In the genomic region with DNA sequence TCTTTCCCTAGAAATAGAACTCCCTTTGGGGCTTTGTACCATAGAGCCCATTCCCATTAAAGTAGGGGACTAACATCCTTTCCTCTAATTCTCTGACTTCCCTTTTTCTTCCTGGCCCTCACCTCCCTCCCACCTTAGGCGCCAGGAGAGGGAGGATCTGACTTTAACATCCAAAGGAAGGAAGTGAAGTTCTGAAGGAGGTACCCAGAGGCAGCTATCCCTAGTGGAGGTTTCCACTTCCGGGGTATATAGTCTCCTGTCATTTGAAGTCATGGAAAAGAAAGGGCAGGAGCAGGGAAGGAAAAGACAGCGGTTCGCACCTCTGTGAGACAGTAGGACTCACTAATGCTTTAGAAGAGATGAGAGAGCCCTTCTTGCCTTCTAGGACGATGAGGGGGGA, we compare ENCODE assay signal across 9 mouse cellular contexts. TPM values are rescaled to one million over a fixed set of nuclear protein-coding genes. Genes with fewer than 3 reads are reported as not detected.
A peak's percentile ranks its signal among the peaks of the same experiment; 100 is the strongest.
DNase-seq lines count a peak whose midpoint lies in the region; ATAC-seq and TF ChIP-seq lines count a peak whose summit lies in the region.
"Had no signal": no experiment of that assay in that cellular context is flagged by ENCODE, and none has a peak within 500 bp of the region (broad histone marks: within the 10 kb centered on the region; RNA-seq: fewer than 3 reads in every experiment).

No protein-coding gene starts in this region.

- no peaks in the 10 kb centered on the region for H3K27me3 ChIP-seq in intestine, embryonic 16.5 days (replicated peaks; ENCODE audit: control insufficient read depth, insufficient read depth, low read length)
- no peaks in the 10 kb centered on the region for H3K27me3 ChIP-seq in intestine, postnatal 0 days (replicated peaks; ENCODE audit: control insufficient read depth, insufficient read depth, low read length)
- no peaks in the 10 kb centered on the region for H3K27me3 ChIP-seq in CH12.LX (replicated peaks)
- H3K27me3 ChIP-seq in forebrain, embryonic 15.5 days = no peaks in the 10 kb centered on the region

- intact Hi-C loops in left cerebral cortex, postnatal 4 days (cut with DNase I) = no loop called here

- dilution Hi-C loops in CH12.LX (cut with MboI; ENCODE audit: extremely low pct_ligation_motif_present, extremely low pct_unique_long_range_greater_than_20kb, low sequenced_read_pairs) = no loop called here

- H3K9me3 ChIP-seq in intestine, embryonic 16.5 days (ENCODE audit: control insufficient read depth, low read length) = no peaks in the 10 kb centered on the region
- no peaks in the 10 kb centered on the region for H3K9me3 ChIP-seq in intestine, postnatal 0 days (ENCODE audit: control insufficient read depth)
- H3K9me3 ChIP-seq in CH12.LX (replicated peaks; ENCODE audit: low read length) = no peaks in the 10 kb centered on the region
- H3K9me3 ChIP-seq in forebrain, embryonic 15.5 days = no peaks in the 10 kb centered on the region

- TF ChIP-seq CTCF in intestine, postnatal 0 days (IDR thresholded peaks at IDR 0.05; ENCODE audit: low read depth) = no peak
- no peak for TF ChIP-seq CTCF in CH12.LX (conservative IDR thresholded peaks at IDR 0.05 in 1 of 2, IDR thresholded peaks at IDR 0.05 in 1 of 2; ENCODE audit: low read depth in 2 of 2, low read length in 2 of 2)

- no peak for TF ChIP-seq POLR2A in CH12.LX (IDR thresholded peaks at IDR 0.05; ENCODE audit: low read depth, low read length)

- TF ChIP-seq EP300 in CH12.LX (IDR thresholded peaks at IDR 0.05; ENCODE audit: low read length) = no peak

- no peak for TF ChIP-seq RAD21 in CH12.LX (IDR thresholded peaks at IDR 0.05; ENCODE audit: low read depth, low read length)

- no peak overlapping the region for H3K9ac ChIP-seq in intestine, embryonic 16.5 days (ENCODE audit: low read depth, low read length)
- H3K9ac ChIP-seq in intestine, postnatal 0 days (ENCODE audit: low read depth, low read length) = no peak overlapping the region
- peak overlapping the region; percentile 25; the same call in 1 of the 2 replicates for H3K9ac ChIP-seq in CH12.LX (ENCODE audit: insufficient read depth, low read depth)
- 0 out of 2 replicates have a peak overlapping the region, but pooled peaks have one; percentile 26 for H3K9ac ChIP-seq in forebrain, embryonic 15.5 days (replicated peaks)

- H3K4me3 ChIP-seq in intestine, embryonic 16.5 days (ENCODE audit: low read length) = no peak overlapping the region
- no peak overlapping the region for H3K4me3 ChIP-seq in intestine, postnatal 0 days (ENCODE audit: low read depth, low read length)
- H3K4me3 ChIP-seq in CH12.LX (replicated peaks in 1 of 3; ENCODE audit: low read depth in 2 of 3, low read length in 2 of 3, poor library complexity in 1 of 3) (no peak overlapping the region), macrophage (ENCODE audit: inconsistent target) (no peak overlapping the region)
- no peak overlapping the region for H3K4me3 ChIP-seq in forebrain, embryonic 15.5 days

- peak; percentile 13; the same call in 1 of the 2 replicates for ATAC-seq in intestine, embryonic 16.5 days
- no peak for ATAC-seq in intestine, postnatal 0 days
- peak; percentile 29; the same call in 1 of the 2 replicates for ATAC-seq in forebrain, embryonic 15.5 days (replicated peaks)

- H3K27ac ChIP-seq in intestine, embryonic 16.5 days (ENCODE audit: low read length) = peak overlapping the region; percentile 23
- no peak overlapping the region for H3K27ac ChIP-seq in intestine, postnatal 0 days (ENCODE audit: low read depth, low read length)
- H3K27ac ChIP-seq in CH12.LX (ENCODE audit: insufficient read depth, low read depth) = no peak overlapping the region
- peak overlapping the region; percentile 35; the same call in 1 of the 2 replicates for H3K27ac ChIP-seq in forebrain, embryonic 15.5 days (replicated peaks)
- H3K27ac ChIP-seq in macrophage = peak overlapping the region; percentile 82

- no peaks in the 10 kb centered on the region for H3K36me3 ChIP-seq in intestine, embryonic 16.5 days (ENCODE audit: control insufficient read depth, insufficient read depth, low read length)
- H3K36me3 ChIP-seq in intestine, postnatal 0 days (ENCODE audit: control insufficient read depth, insufficient read depth) = no peaks in the 10 kb centered on the region
- H3K36me3 ChIP-seq in CH12.LX (replicated peaks in 1 of 2; ENCODE audit: control insufficient read depth in 1 of 2, insufficient read depth in 1 of 2, low read length in 1 of 2) = peaks cover 0 to 3% of the 10 kb centered on the region in 2 experiments
- no peaks in the 10 kb centered on the region for H3K36me3 ChIP-seq in forebrain, embryonic 15.5 days
- H3K36me3 ChIP-seq in macrophage (ENCODE audit: inconsistent target) = no peaks in the 10 kb centered on the region

- H3K4me2 ChIP-seq in intestine, embryonic 16.5 days (ENCODE audit: low read depth, low read length) = no peak overlapping the region
- H3K4me2 ChIP-seq in intestine, postnatal 0 days (replicated peaks; ENCODE audit: low read depth) = no peak overlapping the region; the same call in 1 of the 2 replicates
- H3K4me2 ChIP-seq in CH12.LX (ENCODE audit: insufficient read depth, low read depth, poor library complexity, severe bottlenecking) = peak overlapping the region; percentile 41; the same call in 1 of the 2 replicates
- no peak overlapping the region for H3K4me2 ChIP-seq in forebrain, embryonic 15.5 days (replicated peaks)

- H3K4me1 ChIP-seq in intestine, embryonic 16.5 days (ENCODE audit: control insufficient read depth, insufficient read depth, low read length) = peaks cover 9% of the 10 kb centered on the region
- H3K4me1 ChIP-seq in intestine, postnatal 0 days (replicated peaks; ENCODE audit: control insufficient read depth, insufficient read depth, low read length) = no peaks in the 10 kb centered on the region
- H3K4me1 ChIP-seq in CH12.LX (ENCODE audit: control insufficient read depth in 1 of 2, insufficient read depth in 2 of 2) = peaks cover 14 to 29% of the 10 kb centered on the region in 2 experiments
- H3K4me1 ChIP-seq in forebrain, embryonic 15.5 days = peaks cover 16% of the 10 kb centered on the region

- 46% methylated on average over 5 of the region's 5 CpGs for WGBS in intestine, embryonic 16.5 days
- WGBS in intestine, postnatal 0 days = 42% methylated on average over 5 of the region's 5 CpGs
- 36% methylated on average over 5 of the region's 5 CpGs for WGBS in forebrain, embryonic 15.5 days
- 36% methylated on average over 5 of the region's 5 CpGs for WGBS in macrophage (ENCODE audit: missing documents)

- DNase-seq in CH12.LX (ENCODE audit: extremely low read depth) = no peak
- DNase-seq in adrenal gland, postnatal 10 days = no peak
- DNase-seq in left cerebral cortex, postnatal 4 days = no peak
- no peak for DNase-seq in adrenal gland, adult 8-10 months

- H3K79me2 ChIP-seq in CH12.LX (replicated peaks; ENCODE audit: control insufficient read depth, extremely low read depth, insufficient read depth, poor library complexity, severe bottlenecking) (no peaks in the 10 kb centered on the region), macrophage (ENCODE audit: inconsistent target) (no peaks in the 10 kb centered on the region)

- in situ Hi-C loops in CH12.LX (cut with MboI; ENCODE audit: low pct_ligation_motif_present, low pct_unique_long_range_greater_than_20kb, low sequenced_read_pairs) = no loop called here

TF ChIP-seq in CH12.LX, 34 proteins besides CTCF, POLR2A, EP300 and RAD21:
- TF ChIP-seq UBTF (IDR thresholded peaks at IDR 0.05; ENCODE audit: low read depth, low read length) (no peak), MXI1 (IDR thresholded peaks at IDR 0.05; ENCODE audit: low read depth, low read length) (no peak), POLR2AphosphoS2 (IDR thresholded peaks at IDR 0.05; ENCODE audit: low read depth, low read length) (no peak), MAFK (IDR thresholded peaks at IDR 0.05; ENCODE audit: insufficient replicate concordance, low read length) (no peak), ZMIZ1 (IDR thresholded peaks at IDR 0.05; ENCODE audit: low read depth, low read length) (no peak), USF2 (conservative IDR thresholded peaks at IDR 0.05; ENCODE audit: low read depth, low read length) (no peak), SIN3A (IDR thresholded peaks at IDR 0.05; ENCODE audit: low read length) (no peak), RCOR1 (conservative IDR thresholded peaks at IDR 0.05; ENCODE audit: low read depth, low read length) (no peak)

RNA-seq across cellular contexts. Expression of a gene that starts 19.9 kb away (rescaled TPM):
- not detected in 2 replicates for polyA plus RNA-seq in intestine, embryonic 16.5 days (2015; fragmentation: Nextera tagmentation; extraction: Ambion mirVana)
- polyA plus RNA-seq in intestine, postnatal 0 days (2015; fragmentation: Nextera tagmentation; extraction: Ambion mirVana) = not detected in 2 replicates
- total RNA-seq in CH12.LX (2012; rRNA removed) = not detected in 2 replicates
- not detected in 2 replicates for total RNA-seq in CH12.LX (2014; rRNA removed)
- 0.42 TPM in 1 of 2 replicates, not detected in the other for polyA plus RNA-seq in CH12.LX (2012; ENCODE audit: insufficient read length, low read depth)
- polyA plus RNA-seq in forebrain, embryonic 15.5 days (2015; fragmentation: Nextera tagmentation; extraction: Ambion mirVana) = 0.17 TPM in 1 of 2 replicates, not detected in the other
- total RNA-seq in macrophage (2018; cell fraction: chromatin; rRNA removed) = not detected
- total RNA-seq in macrophage (2018; cell fraction: cytosol; rRNA removed) = not detected
- not detected for total RNA-seq in macrophage (2018; cell fraction: nucleus; rRNA removed)
- not detected in 3 replicates for polyA plus RNA-seq in macrophage (2018)
- total RNA-seq in adrenal gland, postnatal 10 days (2021) = not detected
- total RNA-seq in left cerebral cortex, postnatal 4 days (2021) = not detected
- not detected for total RNA-seq in adrenal gland, adult 8-10 months (2022)
- total RNA-seq: layer of hippocampus, postnatal 14 days had no signal

RNA-seq across cellular contexts. Expression of a gene that starts 30.4 kb away (rescaled TPM):
- 35.3 and 35.8 TPM in 2 replicates for polyA plus RNA-seq in intestine, embryonic 16.5 days (2015; fragmentation: Nextera tagmentation; extraction: Ambion mirVana)
- polyA plus RNA-seq in intestine, postnatal 0 days (2015; fragmentation: Nextera tagmentation; extraction: Ambion mirVana) = 35.0 and 36.6 TPM in 2 replicates
- total RNA-seq in CH12.LX (2012; rRNA removed) = 11.6 and 11.7 TPM in 2 replicates
- 15.8 and 17.4 TPM in 2 replicates for total RNA-seq in CH12.LX (2014; rRNA removed)
- polyA plus RNA-seq in CH12.LX (2012; ENCODE audit: insufficient read length, low read depth) = 12.4 and 15.9 TPM in 2 replicates
- polyA plus RNA-seq in forebrain, embryonic 15.5 days (2015; fragmentation: Nextera tagmentation; extraction: Ambion mirVana) = 32.7 and 33.3 TPM in 2 replicates
- 10 to 100 TPM in 16 of 26 experiments, 1 to 10 TPM in 10; 2.5 to 24.6 (median 10.8) TPM for total RNA-seq in macrophage (2018; cell fraction: chromatin; rRNA removed)
- 10 to 100 TPM; 13.6 to 24.8 (median 18.8) TPM for total RNA-seq in macrophage (2018; cell fraction: cytosol; rRNA removed)
- 10 to 100 TPM in 22 of 26 experiments, 1 to 10 TPM in 4; 7.9 to 46.6 (median 26.4) TPM for total RNA-seq in macrophage (2018; cell fraction: nucleus; rRNA removed)
- 11.5 to 21.0 TPM (median 15.2 TPM) in 3 replicates for polyA plus RNA-seq in macrophage (2018)
- 10 to 100 TPM; 20.4 to 20.5 TPM for total RNA-seq in adrenal gland, postnatal 10 days (2021)
- 10 to 100 TPM; 16.3 to 19.9 TPM for total RNA-seq in left cerebral cortex, postnatal 4 days (2021)
- 10 to 100 TPM; 15.1 to 24.7 (median 19.8) TPM for total RNA-seq in adrenal gland, adult 8-10 months (2022)

Comparison
In these comparisons a context has a peak if more than half of its experiments do, and no peak if none do; other contexts are left out.
1. H3K27ac ChIP-seq: peak in intestine, embryonic 16.5 days (single experiment), forebrain, embryonic 15.5 days (single experiment) and macrophage (single experiment); none in intestine, postnatal 0 days (single experiment) and CH12.LX (single experiment).
2. H3K9ac ChIP-seq: peak in CH12.LX (single experiment) and forebrain, embryonic 15.5 days (single experiment); none in intestine, embryonic 16.5 days (single experiment) and intestine, postnatal 0 days (single experiment).